Mouse (Mus musculus): ENCODE measurements around the gene Eva1a. TPM values are rescaled to one million over a fixed set of nuclear protein-coding genes. Genes with fewer than 3 reads are reported as not detected.

The Eva1a gene
- total RNA-seq, 2 experiments from 2014 or later, result 11.3 to 15.2 TPM

DNA sequence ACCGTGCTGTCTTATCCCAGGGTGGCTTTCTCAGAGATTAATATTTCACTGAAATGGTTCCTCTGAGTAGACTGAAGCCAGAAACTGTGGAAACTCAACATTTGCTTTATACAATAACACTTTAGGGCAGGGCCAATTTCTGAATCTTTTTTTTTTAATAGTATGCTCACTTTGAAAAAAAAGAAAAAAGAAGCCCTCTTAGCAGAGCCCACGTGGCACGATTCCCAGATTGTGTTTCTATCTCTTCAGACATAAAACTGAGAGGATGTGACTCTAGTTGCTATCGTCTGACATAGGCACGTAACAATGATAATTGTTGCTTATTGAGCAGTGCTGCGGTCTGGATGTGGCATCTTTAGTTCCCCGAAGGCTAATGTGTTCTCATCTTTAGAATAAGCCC lies 19.1 kb downstream of the Eva1a start:
- no peak for DNase-seq (ENCODE audit: low spot score in 2 of 2)
- intact Hi-C loops (cut with DNase I), result no loop called here

DNA sequence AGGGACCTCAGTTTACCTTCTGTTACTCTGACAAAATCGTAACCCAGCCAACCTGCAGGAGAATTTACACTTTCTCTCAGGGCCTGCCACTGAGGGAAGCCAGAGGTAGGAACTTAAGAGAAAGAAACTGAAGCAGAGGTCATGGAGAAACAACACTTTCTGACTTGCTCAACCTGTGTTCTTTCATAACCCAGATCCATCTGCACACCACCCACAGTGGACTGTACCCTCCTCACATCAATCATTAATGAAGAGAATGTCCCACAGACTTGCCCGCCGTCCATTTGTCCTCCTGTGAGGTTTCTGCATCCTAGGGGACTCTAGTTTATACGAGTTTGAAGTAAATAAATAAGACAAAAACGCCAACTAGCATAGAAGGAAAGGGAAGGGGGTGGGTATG lies 24.4 kb downstream of the Eva1a start:
- no peak for DNase-seq (ENCODE audit: low spot score in 2 of 2)
- intact Hi-C loops (cut with DNase I), result no loop called here

DNA sequence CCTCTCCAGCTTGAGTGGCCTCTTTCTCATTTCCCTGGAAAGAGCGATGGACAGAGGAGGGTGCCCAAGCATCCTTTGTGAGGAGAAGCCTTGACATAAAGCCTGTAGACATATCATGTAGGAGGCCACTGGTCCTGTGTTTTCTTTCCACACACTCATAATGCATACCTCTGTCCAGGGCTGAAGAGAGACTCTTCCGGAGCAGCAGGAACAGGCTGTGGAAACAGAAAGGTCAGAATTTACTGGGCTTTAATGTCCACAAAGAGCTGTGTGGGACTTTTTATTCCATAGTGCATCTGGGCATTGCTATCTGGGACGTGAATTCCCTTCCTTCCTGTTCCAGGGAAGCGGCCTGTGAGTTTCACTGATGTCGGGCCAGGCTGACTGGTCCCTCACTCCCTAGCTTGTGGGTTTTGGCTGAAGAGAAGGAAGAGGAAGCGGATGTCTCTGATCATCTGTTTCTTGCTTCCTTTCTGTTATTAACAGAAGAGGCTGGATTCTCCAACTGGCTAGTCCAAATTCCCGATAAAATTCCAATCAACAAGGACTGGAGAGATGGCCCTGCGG lies 25.8 kb downstream of the Eva1a start:
- DNase-seq (ENCODE audit: low spot score in 2 of 2), result no peak
- intact Hi-C loops (cut with DNase I), result no loop called here

DNA sequence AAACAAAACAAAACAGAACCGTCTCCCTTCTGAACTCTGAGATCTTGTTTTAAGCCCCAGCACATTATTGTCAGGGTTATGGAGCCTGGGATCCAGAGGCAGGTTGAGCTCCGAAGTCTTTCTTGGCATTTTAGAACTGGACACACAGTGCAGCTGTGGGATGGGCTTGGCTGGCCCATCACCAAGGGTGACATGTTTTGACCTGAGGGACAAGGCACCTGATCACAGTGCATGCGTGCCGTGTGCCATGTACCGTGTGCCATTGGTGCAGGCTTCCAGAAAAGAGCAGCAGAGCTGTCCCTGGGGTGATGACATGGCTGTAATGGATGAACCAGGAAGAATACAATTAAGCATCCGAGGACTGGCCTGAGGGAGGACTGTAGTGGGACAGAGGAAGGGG lies 29.6 kb downstream of the Eva1a start:
- no peak for DNase-seq (ENCODE audit: low spot score in 2 of 2)
- intact Hi-C loops (cut with DNase I), result no loop called here

DNA sequence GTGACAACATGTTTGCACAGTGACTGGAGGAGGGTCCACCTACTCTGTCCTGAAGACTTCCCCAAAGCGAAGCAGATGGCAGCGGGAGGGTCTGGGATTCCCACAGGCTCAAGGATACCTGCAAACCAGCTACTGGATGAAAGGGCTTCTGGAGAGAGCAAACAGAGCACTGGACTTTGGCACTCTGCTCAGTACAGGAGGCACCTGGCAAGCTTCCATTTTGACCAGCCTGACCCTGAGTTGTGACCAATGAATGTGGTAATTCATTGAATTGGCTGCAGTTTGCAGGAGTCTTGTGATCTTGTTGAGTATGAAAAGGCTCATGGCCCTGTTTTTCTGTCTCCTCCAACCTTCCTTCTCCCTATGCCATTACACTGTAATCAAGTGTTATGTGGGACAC lies 32.2 kb downstream of the Eva1a start:
- intact Hi-C loops (cut with DNase I), result no loop called here
- peak in 1 of 2 experiments; percentile 13 for DNase-seq (ENCODE audit: low spot score in 2 of 2)

DNA sequence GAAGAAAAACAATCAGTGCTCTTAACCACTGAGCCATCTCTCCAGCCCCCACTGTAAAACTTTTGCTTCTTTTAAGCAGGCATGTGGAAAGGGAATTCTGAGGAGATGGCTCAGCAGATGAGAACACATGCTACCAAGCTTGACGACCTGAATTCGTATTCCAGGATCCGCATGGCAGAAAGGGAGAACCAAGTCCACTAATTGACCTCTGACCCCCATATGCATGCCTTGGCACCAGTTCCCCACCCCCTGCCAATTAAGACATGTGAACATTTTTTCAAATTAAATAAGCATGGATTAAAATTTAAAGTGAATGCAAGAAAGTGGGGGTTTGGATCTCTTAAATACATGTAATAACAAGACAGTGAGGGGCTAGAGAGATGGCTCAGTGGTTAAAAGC lies 32.7 kb downstream of the Eva1a start:
- DNase-seq (ENCODE audit: low spot score in 2 of 2), result no peak
- intact Hi-C loops (cut with DNase I), result no loop called here

DNA sequence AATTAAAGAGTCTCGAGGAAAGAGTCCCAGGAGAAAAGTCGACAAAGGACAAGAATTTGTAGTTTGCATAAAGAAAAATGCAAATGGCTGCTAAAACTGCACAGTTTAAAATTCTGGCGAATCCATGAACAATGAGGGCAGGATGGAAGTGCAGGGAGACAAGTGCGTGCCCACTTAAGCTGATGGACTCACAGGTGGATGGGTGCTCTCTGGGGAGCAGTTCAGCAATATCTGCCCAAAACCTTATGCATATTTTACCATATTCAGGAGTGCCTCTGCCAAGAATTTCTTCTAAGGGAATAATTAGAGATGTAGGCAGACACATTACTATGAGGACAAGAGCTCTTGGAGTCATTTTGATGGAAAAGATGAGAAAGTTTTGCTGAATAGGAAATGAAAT lies 35.5 kb downstream of the Eva1a start:
- intact Hi-C loops (cut with DNase I), result no loop called here
- no peak for DNase-seq (ENCODE audit: low spot score in 2 of 2)

DNA sequence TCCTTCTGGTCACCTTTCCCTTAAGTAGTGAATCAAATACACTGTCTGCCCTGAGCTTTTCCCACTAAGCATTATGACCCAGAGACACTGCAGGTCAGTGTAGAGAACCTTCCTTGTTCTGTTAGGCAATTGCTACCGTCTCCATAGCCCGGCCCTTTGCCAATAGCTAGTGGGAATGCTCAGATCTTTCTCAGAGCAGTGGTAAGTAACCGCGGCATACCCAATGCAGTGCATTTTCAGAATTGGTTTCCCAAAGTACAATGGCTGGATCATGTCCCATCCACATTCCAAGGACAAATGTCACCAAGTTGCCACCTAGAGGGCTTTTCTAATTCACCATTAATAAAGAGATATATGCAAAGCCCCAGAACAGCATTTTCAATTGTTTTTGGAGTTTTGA lies 38.0 kb downstream of the Eva1a start:
- intact Hi-C loops (cut with DNase I), result no loop called here
- no peak for DNase-seq (ENCODE audit: low spot score in 2 of 2)

DNA sequence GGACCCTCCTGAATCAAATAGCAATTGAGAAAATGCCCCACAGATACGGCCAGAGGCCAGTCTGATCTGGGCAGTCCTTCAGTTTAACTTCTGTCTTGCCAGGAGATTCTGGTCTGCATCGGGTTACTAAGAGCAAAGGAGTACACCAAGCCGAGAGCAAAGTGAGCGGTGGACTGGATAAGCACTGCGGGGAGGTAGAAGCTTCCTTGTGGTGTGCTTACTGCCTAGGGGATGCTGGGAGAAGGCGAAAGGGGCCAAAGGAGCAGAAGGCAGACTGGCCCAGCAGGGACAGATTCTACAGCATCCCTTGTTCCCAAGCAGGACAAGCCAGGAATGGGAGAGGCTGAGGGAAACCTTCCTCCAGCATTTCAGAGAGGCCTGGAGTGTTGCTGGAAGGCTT lies 42.8 kb downstream of the Eva1a start:
- intact Hi-C loops (cut with DNase I), result no loop called here
- DNase-seq (ENCODE audit: low spot score in 2 of 2), result no peak

DNA sequence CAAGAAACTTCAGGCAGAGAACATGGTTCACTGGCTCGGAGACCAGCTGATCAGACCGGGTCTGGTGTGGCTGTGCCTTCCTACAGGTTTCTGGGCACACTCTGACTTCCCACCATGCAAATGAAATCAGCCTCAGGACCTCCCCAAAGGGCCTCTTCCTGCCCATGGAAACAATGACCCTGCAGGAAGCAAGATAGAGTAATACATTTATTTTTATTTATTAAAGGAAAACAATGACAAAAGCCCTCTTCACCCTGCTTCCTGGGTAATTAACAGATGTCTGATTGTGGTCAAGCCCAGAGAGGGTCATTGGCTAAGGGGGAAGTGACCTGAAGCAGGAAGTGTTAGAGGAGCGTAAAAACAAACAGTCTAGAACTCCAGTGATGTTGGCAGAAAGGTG lies 43.4 kb downstream of the Eva1a start:
- DNase-seq (ENCODE audit: low spot score in 2 of 2), result no peak
- intact Hi-C loops (cut with DNase I), result no loop called here

DNA sequence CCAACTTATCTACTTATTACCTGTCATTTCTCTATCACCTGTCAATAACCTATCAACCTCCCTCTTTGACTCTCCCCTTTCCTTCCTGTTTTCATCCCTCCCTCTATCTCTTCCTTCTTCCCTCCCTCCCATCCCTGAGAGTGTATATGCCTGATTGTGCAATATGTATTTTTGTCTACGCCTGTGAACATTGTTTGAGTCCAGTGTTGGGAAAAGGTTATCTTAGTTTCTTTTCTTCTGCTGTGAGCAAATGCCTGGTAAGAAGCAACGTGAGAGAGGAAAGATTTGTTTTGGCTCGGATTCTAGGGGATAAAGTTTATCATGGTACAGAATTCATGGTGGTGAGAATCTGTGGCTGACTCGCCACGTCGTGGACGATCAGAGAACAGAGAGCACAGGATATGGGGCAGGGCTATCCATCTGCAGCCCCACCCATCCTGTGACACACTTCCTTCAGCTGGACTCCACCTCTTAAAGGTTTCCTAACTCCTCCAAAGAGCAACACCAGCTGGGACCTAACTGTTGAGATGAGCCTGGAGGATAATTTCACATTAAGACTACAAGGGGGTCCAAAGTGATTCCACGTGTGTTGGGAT lies 44.6 kb downstream of the Eva1a start:
- no peak for DNase-seq (ENCODE audit: low spot score in 2 of 2)
- intact Hi-C loops (cut with DNase I), result no loop called here

DNA sequence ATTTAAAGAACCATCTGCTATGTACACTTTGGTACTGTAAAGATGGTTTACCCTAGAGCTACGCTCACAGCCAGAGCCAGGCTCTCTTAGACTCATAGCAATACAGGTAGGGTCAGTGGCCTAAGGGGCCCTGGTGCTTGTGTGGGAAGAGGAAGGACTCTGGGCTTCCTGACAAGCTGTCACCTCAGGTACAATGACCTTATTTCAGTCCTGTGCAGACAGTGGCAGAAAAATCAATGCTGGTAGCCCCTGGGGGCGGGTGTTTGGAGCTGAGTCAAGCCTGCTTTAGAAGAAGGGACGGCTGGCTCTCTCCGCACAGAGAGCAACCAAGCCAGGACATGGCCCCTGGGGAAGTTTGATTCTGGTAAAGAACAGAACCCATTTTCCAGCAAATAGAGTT lies 47.3 kb downstream of the Eva1a start:
- intact Hi-C loops (cut with DNase I), result no loop called here
- DNase-seq (ENCODE audit: low spot score in 2 of 2), result no peak

DNA sequence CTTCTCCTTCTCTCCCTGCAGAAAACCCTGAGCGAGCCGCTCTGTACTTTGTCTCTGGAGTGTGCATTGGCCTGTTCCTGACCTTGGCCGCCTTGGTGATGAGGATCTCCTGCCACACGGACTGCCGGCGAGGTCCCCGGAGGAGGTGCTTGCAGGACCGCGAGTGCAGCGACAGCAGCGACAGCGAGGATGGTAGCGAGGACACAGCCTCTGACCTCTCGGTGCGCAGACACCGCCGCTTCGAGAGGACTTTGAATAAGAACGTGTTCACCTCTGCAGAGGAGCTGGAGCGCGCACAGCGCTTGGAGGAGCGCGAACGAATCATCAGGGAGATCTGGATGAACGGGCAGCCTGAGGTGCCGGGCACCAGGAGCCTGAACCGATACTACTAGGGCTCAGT lies 50.9 kb downstream of the Eva1a start:
- intact Hi-C loops (cut with DNase I), result no loop called here
- peak; percentile 9 to 15 for DNase-seq (ENCODE audit: low spot score in 2 of 2)

DNA sequence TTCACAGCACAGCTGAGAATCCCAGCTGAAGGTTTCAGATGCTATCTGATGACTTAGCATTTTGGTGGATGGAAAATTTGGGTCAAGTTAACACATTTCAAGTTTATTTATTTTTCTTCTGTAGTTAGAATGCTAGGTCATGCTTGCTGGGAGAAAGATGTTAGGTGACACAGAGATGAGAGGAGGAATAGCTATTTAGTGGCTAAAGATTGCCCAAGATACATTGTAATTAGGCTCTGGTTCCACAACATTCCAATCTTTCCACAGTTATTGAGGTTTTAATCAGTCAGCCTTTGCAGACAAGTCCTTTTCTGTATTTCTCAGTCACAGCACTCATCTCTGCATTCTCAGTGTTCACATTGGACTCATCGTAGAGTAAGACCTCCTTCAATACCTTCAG lies 56.9 kb downstream of the Eva1a start:
- intact Hi-C loops (cut with DNase I), result no loop called here

DNA sequence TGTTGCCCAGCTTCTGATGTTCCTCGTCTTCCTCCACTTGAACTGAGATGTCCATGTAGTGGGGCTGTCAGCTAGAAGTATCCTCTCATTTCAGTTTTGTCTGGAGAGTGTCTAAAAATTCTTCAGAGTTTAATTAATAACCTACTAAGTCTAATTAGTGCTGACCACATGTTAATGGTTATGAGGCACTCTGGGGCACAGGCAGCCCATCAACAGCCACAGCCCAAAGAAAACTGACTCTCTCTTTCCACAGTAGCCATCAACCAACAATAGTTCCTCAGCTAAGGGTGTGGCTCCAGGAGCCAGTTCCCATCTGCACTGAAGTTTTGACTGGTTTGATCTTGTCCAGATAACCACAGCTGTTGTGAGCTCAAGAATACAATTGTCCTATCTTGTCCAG lies 57.6 kb downstream of the Eva1a start:
- no peak for DNase-seq (ENCODE audit: low spot score in 2 of 2)
- intact Hi-C loops (cut with DNase I), result no loop called here

More for the DNA sequence above, 56.9 kb downstream of the Eva1a start:
- no peak for DNase-seq (ENCODE audit: low spot score in 2 of 2)

DNA sequence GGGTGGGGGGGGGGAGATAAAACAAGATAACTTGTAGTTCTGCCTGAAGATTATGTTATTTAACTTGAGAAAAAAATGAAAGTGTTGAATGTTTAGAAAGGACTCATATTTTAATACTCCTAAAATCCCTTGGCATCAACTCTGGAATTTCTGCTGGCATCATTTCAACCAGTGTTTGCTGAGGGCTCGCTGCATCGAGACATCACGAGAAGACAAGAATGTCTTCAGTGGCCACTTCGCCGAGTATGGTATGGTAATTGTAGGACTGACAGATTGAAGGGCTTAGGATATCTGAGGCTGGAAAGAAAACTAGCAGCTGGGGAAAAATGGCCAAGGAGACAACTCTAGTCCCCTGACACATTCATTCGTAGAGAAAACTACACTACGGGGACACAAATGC lies 69.6 kb downstream of the Eva1a start:
- DNase-seq (ENCODE audit: low spot score in 2 of 2), result no peak
- intact Hi-C loops (cut with DNase I), result no loop called here

DNA sequence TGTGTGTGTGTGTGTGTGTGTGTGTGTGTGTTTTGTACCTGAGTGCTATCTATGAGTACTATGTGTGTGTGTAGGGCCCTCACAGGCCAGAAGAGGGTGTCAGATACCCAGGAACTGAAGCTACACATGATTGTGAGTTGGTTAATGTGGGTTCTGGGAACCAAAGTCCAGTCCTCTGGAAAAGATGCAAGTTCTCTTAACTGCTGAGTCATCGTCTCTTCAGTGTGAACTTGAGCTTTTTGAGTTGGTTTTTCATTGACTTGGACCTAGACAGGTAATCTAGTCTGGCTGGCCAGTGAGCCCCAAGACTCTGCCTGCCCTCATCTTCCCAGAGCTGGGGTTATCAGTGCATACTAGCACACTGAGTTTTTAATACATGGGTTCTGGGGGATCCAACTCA lies 70.3 kb downstream of the Eva1a start:
- intact Hi-C loops (cut with DNase I), result no loop called here
- no peak for DNase-seq (ENCODE audit: low spot score in 2 of 2)

DNA sequence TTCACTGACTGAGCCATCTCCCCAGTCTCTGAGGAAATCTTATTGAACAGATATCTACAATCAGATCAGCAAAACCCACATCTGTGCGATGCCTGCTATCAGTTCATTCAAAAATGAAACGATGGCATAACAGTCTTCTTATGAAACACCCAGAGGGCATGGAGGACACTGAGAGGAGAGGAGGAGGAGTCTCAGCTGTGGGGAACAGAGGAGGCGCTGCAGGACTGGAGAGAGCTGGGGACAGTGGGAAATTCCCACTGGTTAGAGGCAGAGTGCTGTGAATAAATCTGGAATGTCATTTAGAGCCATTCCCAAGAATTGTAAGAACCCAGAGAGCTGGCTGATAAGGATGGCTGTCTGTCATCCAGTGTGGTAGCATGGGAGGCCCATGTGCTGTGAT lies 70.7 kb downstream of the Eva1a start:
- no peak for DNase-seq (ENCODE audit: low spot score in 2 of 2)
- intact Hi-C loops (cut with DNase I), result no loop called here

DNA sequence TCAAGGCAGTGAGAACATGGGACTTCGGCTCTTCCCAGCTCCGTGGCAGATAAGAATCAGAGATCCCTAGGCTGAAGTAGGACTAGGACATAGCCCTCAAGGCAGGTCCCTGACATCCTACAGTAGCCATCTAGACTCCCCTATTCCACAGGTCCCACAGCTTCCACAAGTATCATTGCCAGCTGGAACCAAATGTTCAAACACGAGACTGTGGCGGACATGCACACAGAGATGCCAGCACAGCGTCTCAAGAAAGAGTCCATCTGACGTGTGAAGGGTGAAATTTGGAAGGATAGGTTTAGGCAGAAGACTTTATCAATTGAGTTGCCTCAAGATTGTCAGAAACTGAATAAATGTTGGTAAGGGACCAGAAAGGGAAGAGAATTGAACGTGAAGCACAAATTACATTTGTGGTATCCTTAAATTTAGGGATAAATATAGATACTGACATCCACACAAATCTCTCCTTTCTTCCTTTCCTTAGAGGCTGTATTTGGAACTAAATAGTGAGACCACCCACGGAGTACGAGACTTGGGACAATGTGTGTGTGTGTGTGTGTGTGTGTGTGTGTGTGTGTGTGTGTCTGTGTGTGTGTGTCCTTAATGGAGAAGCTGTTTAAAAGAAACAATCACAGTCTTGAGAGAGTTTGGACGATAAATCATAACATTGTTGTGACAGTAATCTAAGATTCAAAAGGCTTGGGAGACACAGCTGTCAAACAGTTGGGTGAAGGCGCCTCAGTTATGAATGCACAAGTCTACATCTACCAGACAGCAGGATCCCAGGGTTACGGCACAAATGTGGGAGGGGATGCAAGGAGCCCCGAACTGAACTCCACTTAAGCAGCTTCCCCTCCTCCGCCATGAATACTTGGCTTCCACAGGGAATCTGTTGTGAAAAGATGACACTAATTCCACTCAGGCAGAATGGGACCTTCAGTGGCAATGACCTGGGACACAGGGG lies 71.6 kb downstream of the Eva1a start:
- no peak for DNase-seq (ENCODE audit: low spot score in 2 of 2)
- intact Hi-C loops (cut with DNase I), result no loop called here

DNA sequence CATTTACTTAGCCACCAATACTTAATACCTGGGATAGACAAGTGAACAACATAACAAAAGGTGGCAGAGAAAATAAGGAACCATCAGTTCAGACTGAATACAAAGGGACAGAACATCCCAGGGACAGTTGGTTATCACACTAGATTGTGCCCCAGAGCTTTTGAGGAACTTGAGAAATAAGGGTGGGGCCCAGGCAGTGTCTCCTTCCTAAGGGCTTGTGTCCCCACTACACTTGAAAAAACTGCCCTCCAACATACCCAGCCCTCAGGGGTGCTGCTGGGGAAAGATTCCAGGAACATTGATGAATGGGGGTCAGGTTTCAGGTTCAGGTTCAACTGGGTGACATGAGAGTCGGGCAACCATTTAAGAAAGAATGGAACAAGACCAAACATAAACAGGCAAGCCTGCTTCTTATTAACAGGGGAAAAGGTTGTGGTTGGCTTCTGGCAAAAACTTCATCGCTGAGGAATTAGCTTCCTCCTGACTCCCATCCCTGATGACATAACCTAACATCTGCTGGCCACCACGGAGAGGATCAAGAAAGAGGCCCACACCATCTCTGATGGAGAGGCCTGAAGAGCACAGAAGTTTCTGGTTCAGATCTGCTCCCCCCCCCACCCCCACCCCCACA lies 74.6 kb downstream of the Eva1a start:
- DNase-seq (ENCODE audit: low spot score in 2 of 2), result no peak
- intact Hi-C loops (cut with DNase I), result no loop called here

DNA sequence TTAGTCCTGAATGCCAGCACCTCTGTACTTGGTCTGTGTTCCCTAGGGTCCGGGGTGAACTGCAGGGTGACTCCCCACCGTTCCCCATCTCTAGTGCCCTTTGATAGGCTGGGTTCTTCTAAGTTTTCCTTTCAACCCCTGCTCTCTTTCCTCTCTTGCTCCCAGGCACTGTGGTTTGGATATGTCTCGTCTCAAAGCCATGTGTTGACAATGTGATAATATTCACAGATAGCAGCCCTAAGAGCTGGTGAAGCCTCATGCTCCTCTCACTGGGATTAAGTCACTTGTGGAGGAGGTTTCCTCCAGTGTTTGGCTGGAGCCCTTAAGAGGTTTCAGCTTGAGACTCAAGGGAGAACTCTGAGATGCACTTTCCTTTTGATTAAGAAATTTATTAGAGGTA lies 75.3 kb downstream of the Eva1a start:
- intact Hi-C loops (cut with DNase I), result no loop called here
- no peak for DNase-seq (ENCODE audit: low spot score in 2 of 2)

Measured in left cerebral cortex, postnatal 36 days (tissue).